Mouse (Mus musculus) embryo, embryonic 10.5 days (tissue): ENCODE results near the gene Abca8b.
"Not testable (repeated sequence)": the region's sequence is repeated elsewhere in the genome, so short reads cannot be mapped to it uniquely, and the experiment has no call there.

Experiments used
- DNase-seq: peaks from one replicate; pipeline ENCODE4 v3.0.0-alpha.2; 2015; ENCODE audit warnings: low spot score

Abca8b gene

DNA sequence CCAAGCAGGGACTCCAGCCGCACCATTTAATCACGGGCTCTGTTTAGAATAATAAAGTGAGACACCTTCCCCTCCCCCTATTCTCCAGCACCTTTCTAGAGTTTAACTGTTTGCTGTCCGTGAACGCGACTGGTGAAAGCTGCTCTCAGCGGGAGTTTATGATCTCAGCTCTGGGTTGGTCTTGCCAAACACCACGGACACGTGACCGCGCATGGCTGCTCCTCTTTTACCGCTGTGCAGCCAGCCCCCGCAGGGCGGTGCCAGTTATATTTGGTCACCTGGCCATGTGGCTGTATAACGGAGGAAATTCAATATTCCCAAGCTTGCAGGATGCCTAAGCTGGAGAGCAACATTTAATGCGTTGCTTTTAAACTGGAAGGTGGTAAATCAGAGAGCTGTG is at the start of gene Abca8b:
Gene Abca8b, minus strand, starts transcription at position 222 of the 400 bp plus-strand sequence.
- peak; percentile 89 for DNase-seq

- no peak for DNase-seq
Observed at GRCm38 (mm10) chr11:110037795-110038194, 42.1 kb upstream of the Abca8b start.

DNA sequence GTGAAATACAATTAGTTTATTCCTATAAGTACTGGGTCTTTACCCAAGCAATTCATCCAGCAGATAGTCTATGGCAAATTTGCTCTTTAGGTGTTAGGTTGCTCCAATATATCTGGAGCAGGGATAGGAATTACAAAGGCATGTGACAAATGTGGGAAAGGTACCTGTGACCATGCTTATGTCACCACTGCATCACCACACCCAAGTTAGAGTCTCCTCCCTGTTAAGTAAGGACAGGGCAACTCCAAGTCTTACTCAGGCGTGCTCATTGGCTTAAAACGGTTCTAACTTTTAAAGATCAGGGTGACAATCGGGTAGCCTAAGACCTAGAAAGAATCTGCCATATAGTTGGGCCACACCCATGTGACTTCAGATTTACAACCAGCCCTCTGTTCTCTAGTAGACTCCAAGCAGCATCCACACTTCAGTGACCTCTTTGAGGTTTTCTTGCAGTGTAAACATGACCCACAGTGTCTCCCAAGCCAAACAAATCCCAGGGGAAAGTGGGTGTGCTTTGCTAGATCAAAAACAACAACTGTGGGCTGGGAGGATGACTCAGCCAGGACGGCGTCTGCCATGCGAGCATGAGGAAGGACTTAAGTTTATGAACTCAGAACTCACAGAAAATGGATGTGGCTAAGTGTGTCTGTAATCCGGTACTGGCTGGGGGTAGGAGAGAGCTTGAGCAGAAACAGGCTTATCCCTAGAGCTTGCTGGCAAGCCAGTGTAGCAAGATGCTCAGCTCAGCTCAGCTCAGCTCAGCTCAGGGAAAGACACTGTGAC is 33.5 kb upstream of the Abca8b start:
- DNase-seq, result peak; percentile 6

DNA sequence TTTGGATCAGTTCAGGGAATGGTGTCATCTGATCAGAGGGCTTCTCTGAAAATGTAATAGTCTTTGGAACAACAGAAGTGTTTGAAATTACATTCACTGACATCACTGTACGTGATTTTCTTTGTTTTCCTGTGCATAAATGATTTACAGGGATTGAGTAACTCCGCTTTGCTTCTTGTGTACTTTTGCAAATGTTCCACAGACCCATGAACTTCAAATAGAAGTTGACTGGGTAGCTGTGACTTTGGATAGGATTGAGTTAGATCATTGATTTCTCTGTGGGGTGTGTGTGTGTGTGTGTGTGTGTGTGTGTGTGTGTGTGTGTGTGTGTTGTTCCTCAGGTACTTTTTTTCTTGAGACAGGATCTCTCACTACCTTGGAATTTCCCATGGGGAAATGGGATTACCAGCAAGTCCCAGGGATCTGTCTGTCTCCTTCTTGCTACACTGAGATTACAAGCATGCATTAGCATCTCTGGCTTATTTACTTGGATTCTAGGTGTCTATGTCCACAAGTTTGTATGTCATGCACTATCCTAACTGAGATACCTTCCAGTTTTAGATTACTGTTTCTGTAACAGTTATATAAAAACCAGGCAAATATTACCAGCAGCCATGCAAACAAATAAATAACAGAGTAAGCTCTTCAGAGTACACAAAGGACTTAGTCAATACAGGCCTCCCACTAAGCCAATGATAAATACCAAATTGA is 15.3 kb upstream of the Abca8b start:
- DNase-seq, result no peak

- peak; percentile 59 for DNase-seq
Observed at GRCm38 (mm10) chr11:109995013-109995412, 632 bp downstream of the Abca8b start.

DNA sequence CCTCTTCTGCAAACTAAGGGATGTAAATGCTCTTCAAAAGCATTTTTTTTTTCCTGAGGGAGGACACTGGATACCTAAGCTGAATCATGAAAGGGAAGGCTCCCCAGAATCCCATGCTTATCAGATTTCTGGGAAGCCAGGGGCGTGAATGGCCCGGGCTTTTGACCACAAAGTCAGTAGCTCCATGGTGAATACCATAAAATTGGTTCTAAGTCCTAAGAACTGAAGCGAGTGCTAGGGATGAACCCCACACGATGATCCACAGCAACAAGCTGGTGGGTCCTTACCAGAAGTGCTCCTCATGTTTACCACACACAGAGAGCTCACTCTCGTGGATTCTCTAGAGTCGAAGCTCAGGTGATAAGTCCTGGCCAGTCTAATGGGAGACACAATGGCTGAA is 1.6 kb downstream of the Abca8b start:
- DNase-seq, result no peak

- DNase-seq, result no peak
Observed at GRCm38 (mm10) chr11:109991270-109991669, 4.4 kb downstream of the Abca8b start.

DNA sequence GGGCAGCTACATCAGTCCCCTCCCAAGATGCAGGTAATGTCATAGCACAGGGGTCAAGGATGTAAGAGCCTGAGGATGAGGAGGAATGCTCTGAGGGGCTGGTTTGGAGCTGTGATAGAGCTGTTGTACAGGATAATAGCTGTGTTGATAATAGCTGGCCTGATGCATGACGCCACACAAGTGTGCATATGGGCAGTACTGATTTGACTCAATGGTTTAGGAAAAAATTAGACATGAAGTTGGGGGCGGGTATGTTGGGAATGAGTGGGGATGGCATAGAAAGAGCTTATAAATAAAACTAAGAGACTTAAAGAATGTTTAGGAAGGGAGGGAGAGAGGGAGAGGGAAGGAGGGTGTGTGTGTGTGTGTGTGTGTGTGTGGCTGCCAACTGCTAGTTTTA is 5.4 kb downstream of the Abca8b start:
- DNase-seq, result no peak

- DNase-seq, result no peak
Observed at GRCm38 (mm10) chr11:109988164-109988563, 7.5 kb downstream of the Abca8b start.

DNA sequence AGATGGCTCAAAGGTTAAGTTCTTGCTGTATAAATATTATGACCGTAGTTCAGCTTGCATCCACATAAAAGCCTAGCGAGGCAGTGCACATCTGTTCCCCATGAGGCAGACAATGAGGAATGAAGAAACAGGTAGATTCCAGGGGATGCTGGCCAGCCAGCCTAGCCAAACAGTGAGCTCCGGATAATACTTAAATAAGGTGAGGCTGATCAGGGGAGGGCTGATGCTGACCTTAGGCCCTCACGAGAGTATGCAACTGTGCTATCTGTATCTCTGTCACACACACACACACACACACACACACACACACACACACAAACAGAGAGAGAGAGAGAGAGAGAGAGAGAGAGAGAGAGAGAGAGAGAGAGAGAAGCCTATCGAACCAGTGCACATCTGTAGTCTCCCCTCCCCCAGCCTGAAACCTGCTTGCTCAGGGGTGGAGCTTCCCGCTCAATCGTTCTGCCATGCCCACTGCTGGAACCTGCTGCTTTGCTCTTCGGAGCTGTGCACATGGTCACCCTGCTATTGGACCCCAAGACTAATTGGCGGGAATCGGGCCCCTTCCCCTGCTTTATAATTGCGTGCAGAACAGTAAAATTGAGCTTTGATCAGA is 8.1 kb downstream of the Abca8b start:
- DNase-seq, result not testable (repeated sequence)

DNA sequence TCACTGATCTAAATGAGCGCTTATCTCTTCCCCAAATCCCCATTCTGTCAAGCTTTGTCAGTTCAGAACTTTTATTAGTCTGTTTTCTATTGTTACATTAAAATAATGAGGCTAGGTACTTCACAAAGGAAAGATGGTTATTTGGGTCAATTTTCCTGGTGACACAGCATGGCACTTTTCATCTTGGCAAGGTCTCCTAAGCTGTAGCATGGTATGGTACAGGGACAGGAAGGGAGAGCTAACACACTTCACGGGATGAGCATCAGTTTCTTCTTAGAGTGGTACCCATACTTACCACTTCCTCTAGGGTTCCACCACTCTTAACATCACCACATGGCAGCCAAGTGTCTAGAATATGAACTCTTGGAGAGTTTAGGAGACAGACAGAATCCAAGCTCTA is 13.8 kb downstream of the Abca8b start:
- DNase-seq, result no peak

GRCm38 (mm10) chr11:109970521-109970920 is 25.1 kb downstream of the Abca8b start:
- no peak for DNase-seq

DNA sequence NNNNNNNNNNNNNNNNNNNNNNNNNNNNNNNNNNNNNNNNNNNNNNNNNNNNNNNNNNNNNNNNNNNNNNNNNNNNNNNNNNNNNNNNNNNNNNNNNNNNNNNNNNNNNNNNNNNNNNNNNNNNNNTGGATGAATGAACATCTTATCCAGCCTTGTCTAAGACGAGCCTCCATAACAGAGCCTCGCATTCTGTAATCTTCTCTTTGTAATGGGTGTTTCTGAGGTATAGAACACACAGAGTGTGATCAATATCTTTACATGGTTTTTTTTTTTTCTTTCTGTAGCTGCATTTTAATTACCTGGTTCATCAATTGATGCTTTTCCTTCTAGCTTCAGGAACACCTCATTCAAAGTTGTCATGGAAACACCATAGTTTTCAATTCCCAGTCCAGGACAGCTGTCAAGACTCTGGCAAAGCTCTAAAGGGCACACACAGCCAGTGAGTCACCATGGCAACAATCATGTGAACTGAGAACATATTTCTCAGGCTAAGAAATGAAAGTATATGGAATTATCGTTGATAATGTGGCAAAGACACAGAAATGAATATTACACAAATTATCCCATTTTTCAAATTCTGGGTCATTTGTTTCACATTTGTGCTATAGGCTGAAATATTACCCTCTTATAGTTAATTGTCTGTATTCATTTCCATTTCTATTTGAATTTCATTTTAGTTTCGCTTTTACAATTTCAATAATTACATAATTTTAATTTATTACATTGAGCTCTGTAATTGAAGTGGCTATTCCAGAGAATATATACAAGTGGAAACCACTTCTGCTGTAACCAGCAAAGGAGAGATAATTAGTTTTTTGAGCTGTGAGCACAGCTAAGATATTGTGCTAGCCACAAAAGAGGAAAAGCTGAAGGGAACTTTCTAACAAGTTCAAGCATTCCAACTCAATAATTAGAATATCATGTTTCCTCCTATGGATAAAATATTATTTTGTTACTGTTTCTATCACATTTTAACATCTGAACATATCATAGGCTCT is 33.9 kb downstream of the Abca8b start:
- DNase-seq, result peak; percentile 13

DNA sequence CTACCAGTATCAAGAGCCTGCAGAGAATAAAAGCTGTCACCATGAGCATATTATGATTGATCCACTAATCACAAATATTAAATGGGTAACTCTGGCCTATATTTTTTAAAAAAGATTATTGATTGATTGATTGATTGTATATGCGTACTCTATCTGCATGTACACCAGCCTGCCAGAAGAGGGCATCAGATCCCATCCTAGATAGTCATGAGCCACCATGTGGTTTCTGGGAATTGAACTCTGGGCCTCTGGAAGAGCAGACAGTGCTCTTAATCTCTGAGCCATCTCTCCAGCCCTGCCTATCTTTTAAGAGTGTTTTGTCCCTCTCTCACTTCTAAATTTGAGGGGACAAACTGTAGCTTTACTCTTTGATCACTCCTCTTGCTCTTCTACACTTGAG is 40.5 kb downstream of the Abca8b start:
- DNase-seq, result no peak

DNA sequence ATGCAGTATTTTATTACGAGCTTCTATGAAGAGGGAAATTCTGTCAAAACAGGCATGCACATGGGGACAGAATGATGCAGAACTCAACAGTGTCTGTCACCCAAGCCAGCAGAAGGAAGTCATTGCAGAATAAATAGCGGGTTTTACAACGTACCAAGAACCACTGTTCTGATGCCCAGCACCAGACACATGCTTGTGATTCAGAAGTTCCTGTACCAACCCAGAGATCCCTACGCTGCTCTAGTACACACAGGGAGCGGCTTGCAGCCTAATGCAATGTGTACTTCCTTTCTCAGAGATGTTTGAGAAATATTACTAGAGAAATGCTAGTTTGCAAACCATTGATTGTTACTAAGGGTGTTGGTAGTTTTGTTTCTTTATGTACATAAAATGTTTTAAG is 58.7 kb downstream of the Abca8b start:
- no peak for DNase-seq

DNA sequence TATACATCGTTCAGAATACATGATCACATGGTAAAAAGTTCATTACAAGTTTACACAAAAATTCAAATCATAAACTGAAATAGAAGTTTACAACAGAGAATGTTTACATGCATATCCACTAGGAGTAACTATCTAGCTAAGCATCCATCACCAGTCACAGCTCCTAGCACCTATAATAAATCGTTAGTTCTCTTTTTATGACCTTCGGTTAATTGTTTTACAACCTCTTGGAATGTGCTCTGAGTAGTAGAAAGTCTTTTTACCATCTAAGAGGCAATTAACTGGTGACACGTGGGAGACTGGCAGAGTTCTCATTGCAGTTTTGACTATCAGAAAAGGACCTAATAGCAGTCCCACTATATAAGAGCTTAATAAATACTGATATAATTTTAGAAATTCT is 62.4 kb downstream of the Abca8b start:
- DNase-seq, result not testable (repeated sequence)

DNA sequence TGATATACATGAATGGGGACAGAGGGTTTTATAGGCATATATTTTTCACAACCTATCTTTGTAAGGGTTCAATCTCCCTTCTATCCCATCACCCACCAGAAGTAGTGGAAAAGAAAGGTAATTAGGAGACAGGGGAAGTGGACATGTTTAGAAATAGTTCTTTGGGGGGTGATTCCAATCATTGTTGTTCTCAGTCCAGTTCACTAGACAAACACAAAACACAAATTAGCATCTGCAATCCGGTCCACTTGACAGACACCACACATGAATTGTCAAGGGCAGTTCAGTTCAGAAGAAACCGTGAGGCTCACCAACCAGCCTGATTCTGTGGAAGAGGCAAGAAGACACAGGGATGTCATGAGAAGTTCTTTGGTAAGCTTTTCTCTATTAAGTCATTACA is 67.2 kb downstream of the Abca8b start:
- DNase-seq, result no peak

- no peak for DNase-seq
Observed at GRCm38 (mm10) chr11:109926718-109927680, 68.6 kb downstream of the Abca8b start.

DNA sequence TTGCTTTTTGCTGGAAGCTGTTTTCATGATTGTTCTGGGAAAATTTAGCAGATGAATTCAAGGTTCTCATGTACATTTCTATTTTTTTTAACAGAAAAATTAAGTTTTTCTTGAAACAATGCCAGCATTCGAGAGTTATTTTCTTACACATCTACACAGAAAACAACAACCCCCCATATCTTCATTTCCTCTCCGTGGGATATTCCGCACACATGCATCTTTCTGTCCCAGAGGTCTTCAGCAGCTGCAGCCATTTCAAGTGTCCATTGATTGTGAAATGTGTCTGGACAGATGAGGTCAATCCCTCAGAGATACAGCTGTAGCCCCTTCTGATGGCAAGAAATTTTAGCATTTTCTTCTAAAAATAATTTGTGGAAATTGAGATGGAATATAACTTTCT is 73.4 kb downstream of the Abca8b start:
- DNase-seq, result no peak

- no peak for DNase-seq
Observed at GRCm38 (mm10) chr11:109919480-109919879, 76.2 kb downstream of the Abca8b start.

GRCm38 (mm10) chr11:109916654-109917053 is 79.0 kb downstream of the Abca8b start:
- no peak for DNase-seq
